Mouse (Mus musculus) intestine, embryonic 16.5 days (tissue): Measurements from ENCODE around the gene Cblc. TPM values are rescaled to one million over a fixed set of nuclear protein-coding genes. Genes with fewer than 3 reads are reported as not detected.

ENCODE experiments used
- ATAC-seq: fragments of 200-750 bp; cut with Nextera tagmentation; 2 replicates; pipeline ENCODE4 v1.8.0; 2017; ENCODE audit warnings: moderate TSS enrichment, moderate library complexity
- H3K27ac ChIP-seq: fragments of 300-500 bp; sonication (generic); 2 replicates; pipeline ENCODE4 v1.5.1; 2014; ENCODE audit warnings: mild to moderate bottlenecking, low read length
- H3K27me3 ChIP-seq: fragments of 300-500 bp; sonication (generic); replicated peaks from 2 replicates; pipeline ENCODE4 v1.6.1; 2014; ENCODE audit warnings: low read length, control low read depth, mixed read lengths; ENCODE audit not compliant: control insufficient read depth, insufficient read depth
- H3K36me3 ChIP-seq: fragments of 300-500 bp; sonication (generic); 2 replicates; pipeline ENCODE4 v1.6.1; 2014; ENCODE audit warnings: low read length, control low read depth; ENCODE audit not compliant: control insufficient read depth, insufficient read depth
- H3K4me1 ChIP-seq: fragments of 300-500 bp; sonication (generic); 2 replicates; pipeline ENCODE4 v1.6.1; 2014; ENCODE audit warnings: low read length, control low read depth, mixed read lengths; ENCODE audit not compliant: control insufficient read depth, insufficient read depth
- H3K4me2 ChIP-seq: fragments of 300-500 bp; sonication (generic); 2 replicates; pipeline ENCODE4 v1.6.1; 2014; ENCODE audit warnings: low read depth, low read length, control low read depth
- H3K4me3 ChIP-seq: fragments of 300-500 bp; sonication (generic); 2 replicates; pipeline ENCODE4 v1.5.1; 2014; ENCODE audit warnings: mild to moderate bottlenecking, low read length
- H3K9ac ChIP-seq: fragments of 300-500 bp; sonication (generic); 2 replicates; pipeline ENCODE4 v1.6.1; 2014; ENCODE audit warnings: low read depth, low read length
- H3K9me3 ChIP-seq: fragments of 300-500 bp; sonication (generic); 2 replicates; pipeline ENCODE4 v1.6.1; 2016; ENCODE audit warnings: low read length, control low read depth; ENCODE audit not compliant: control insufficient read depth
- WGBS: fragments of 180-500 bp; shearing (Covaris S2); extraction: QIAGEN DNeasy Blood & Tissue Kit; methylation state at CpG from one replicate; pipeline ENCODE4 v1.1.7; 2014; 5-methylcytosine and 5-hydroxymethylcytosine counted together
- polyA plus RNA-seq: library from polyadenylated mRNA; unstranded; fragments of >200 nt; fragmentation: Nextera tagmentation; extraction: Ambion mirVana; gene quantifications from 2 replicates; pipeline ENCODE4 v1.2.1, GENCODE M21; 2015

The Cblc gene
- polyA plus RNA-seq, 1 experiment from 2014 or later: 32.6 TPM

DNA sequence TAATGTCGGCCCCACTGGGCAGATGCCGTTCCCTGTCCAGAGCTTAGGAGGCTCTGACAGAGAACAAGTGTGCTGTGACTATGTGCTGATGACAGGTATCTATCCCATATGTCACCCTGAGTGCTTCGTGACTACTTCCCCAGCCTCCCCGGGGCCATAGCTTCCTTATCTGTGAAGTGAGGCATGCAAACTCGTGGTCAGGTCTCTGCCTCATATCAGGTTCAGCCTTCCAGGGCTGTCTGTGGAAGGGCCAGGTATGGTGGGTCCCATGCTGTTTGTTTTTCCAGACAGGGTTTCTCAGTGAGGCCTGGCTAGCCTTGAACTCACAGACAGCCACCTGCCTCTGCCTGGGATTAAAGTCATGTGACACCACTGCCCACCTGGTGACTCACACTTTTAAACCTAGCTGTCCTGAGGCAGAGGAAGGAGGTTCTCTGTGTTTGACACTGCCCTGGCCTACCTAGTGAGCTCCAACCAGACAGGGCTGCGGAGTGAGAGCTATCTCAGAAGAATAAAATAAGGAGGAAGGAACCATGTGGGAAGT lies 17.0 kb upstream of the Cblc start:
- peaks cover 29% of the 10 kb centered on the region for H3K4me1 ChIP-seq

DNA sequence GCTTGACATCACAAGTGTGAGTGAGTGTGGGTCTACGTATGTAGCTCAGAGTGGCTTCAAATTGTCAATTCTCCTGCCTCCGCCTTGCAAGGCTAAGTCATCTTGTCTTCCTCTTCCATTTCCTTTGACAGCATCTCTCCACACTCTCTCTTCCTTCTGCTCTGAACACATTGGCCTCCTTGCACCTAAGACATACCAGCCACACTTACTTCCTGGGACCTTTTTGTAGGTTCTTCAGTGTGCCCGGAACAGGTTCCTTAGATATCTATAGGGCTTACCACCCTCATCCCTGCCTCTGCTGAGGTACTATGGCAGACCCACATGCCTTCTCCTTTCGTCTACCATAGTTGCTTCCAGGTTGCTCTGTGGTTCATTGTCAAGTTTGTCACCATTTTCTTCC lies 16.6 kb upstream of the Cblc start:
- H3K9me3 ChIP-seq: no peaks in the 10 kb centered on the region
- 92% methylated on average over 4 of the region's 4 CpGs for WGBS
- H3K4me3 ChIP-seq: no peak overlapping the region
- ATAC-seq: no peak
- H3K9ac ChIP-seq: no peak overlapping the region
- no peak overlapping the region for H3K4me2 ChIP-seq
- H3K27ac ChIP-seq: no peak overlapping the region
- H3K36me3 ChIP-seq: no peaks in the 10 kb centered on the region
- H3K27me3 ChIP-seq: peaks cover 3% of the 10 kb centered on the region; the same call in 1 of the 2 replicates
- peaks cover 27% of the 10 kb centered on the region for H3K4me1 ChIP-seq

More for the DNA sequence above, 17.0 kb upstream of the Cblc start:
- WGBS: 84% methylated on average over 6 of the region's 6 CpGs
- Histone ChIP-seq H3K27me3 (peaks cover 2% of the 10 kb centered on the region; the same call in 1 of the 2 replicates), H3K36me3 (no peaks in the 10 kb centered on the region), H3K4me3 (no peak overlapping the region), H3K4me2 (no peak overlapping the region), H3K9ac (no peak overlapping the region), H3K9me3 (no peaks in the 10 kb centered on the region), H3K27ac (no peak overlapping the region)
- ATAC-seq: no peak

- Histone ChIP-seq H3K36me3 (no peaks in the 10 kb centered on the region), H3K9ac (peak overlapping the region; percentile 12; the same call in 1 of the 2 replicates), H3K9me3 (no peaks in the 10 kb centered on the region), H3K27ac (no peak overlapping the region), H3K4me2 (no peak overlapping the region), H3K27me3 (peaks cover 3% of the 10 kb centered on the region; the same call in 1 of the 2 replicates), H3K4me3 (no peak overlapping the region), H3K4me1 (peaks cover 9% of the 10 kb centered on the region)
- ATAC-seq: peak; percentile 41
- 16% methylated on average over 22 of the region's 22 CpGs for WGBS
These were observed 14.5 kb upstream of the Cblc start for GRCm38 (mm10) chr7:19811114-19811513.

DNA sequence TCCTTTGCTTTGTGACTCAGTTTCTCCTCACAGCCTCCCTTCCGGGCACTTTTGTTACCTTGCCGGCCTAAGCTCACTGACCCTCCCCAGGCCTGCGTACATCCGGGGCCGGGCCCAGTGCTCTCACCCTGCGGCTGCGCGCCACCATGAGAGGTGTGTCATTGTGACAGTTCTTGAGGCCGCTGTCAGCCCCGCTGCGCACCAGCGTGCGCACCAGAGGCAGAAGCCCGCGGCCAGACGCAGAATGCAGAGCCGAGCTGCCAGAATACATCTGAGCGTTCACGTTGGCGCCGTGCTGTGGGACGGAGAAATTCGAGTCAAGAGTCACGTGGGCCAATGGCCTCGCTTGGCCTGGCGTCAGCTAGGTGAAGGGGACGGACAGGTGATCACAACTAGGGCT lies 12.8 kb upstream of the Cblc start:
- H3K27me3 ChIP-seq: peaks cover 3% of the 10 kb centered on the region; the same call in 1 of the 2 replicates
- WGBS: 23% methylated on average over 27 of the region's 27 CpGs
- 0 out of 2 replicates have a peak, but pooled peaks cover 3% of the 10 kb centered on the region for H3K36me3 ChIP-seq
- no peak overlapping the region for H3K4me2 ChIP-seq
- no peak overlapping the region for H3K4me3 ChIP-seq
- H3K4me1 ChIP-seq: 0 out of 2 replicates have a peak, but pooled peaks cover 3% of the 10 kb centered on the region
- no peak for ATAC-seq
- H3K9ac ChIP-seq: no peak overlapping the region
- 0 out of 2 replicates have a peak, but pooled peaks cover 3% of the 10 kb centered on the region for H3K9me3 ChIP-seq
- H3K27ac ChIP-seq: no peak overlapping the region

DNA sequence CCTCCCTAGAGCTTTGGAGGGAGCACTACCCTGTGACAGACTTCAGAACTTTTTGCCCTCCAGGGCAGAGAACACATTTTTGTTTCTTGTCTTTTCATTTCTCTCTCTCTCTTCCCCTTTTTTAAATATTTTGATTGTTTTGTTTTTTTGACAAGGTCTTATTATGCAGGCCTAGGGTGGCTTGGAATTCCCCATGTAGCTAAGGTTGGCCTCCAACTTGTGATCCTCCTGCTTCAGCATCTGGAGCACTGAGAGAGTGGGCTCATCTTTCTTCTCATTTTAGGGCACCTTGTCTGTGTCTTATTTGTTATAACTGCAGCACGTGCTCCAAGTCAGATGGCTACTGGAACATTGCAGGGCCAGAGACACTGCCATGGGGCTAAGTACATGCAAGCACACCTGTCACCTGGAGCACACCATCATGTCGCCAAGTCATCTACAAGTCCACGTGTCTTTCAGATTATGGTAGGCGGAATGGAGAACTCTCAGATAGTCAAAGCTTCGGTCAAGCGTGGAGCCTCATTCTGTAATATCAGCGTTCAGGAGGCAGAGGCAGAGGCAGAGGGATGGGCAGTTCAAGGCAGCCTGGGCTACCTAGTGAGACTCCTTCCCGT lies 9.9 kb upstream of the Cblc start:
- Histone ChIP-seq H3K9me3 (0 out of 2 replicates have a peak, but pooled peaks cover 3% of the 10 kb centered on the region), H3K4me3 (no peak overlapping the region), H3K36me3 (0 out of 2 replicates have a peak, but pooled peaks cover 3% of the 10 kb centered on the region), H3K4me1 (0 out of 2 replicates have a peak, but pooled peaks cover 3% of the 10 kb centered on the region), H3K4me2 (no peak overlapping the region), H3K27ac (no peak overlapping the region), H3K9ac (no peak overlapping the region), H3K27me3 (0 out of 2 replicates have a peak, but pooled peaks cover 3% of the 10 kb centered on the region)
- 86% methylated on average over 8 of the region's 8 CpGs for WGBS
- no peak for ATAC-seq

DNA sequence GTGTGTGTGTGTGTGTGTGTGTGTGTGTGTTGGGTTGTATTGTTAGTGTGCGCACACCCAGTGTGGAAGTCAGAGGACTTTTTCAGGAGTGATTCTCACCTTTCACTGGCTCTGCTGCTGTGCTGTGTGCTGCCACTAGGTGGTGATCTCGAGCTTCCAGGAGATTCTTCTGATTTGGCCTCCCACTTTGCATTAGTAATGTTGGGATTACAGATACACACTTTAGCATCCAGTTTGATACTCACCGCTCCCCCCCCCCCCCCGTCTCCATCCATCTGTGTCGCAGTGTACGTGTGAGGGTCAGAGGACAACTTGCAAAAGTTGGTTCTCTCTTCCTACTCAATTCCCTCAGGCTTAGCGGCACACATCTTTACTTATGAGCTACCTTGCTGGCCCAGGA lies 6.4 kb upstream of the Cblc start:
- Histone ChIP-seq H3K36me3 (0 out of 2 replicates have a peak, but pooled peaks cover 3% of the 10 kb centered on the region), H3K9ac (no peak overlapping the region), H3K9me3 (0 out of 2 replicates have a peak, but pooled peaks cover 3% of the 10 kb centered on the region), H3K27me3 (no peaks in the 10 kb centered on the region), H3K27ac (no peak overlapping the region), H3K4me1 (no peaks in the 10 kb centered on the region), H3K4me2 (no peak overlapping the region), H3K4me3 (no peak overlapping the region)
- ATAC-seq: no peak
- WGBS: 21% methylated on average over 7 of the region's 7 CpGs

DNA sequence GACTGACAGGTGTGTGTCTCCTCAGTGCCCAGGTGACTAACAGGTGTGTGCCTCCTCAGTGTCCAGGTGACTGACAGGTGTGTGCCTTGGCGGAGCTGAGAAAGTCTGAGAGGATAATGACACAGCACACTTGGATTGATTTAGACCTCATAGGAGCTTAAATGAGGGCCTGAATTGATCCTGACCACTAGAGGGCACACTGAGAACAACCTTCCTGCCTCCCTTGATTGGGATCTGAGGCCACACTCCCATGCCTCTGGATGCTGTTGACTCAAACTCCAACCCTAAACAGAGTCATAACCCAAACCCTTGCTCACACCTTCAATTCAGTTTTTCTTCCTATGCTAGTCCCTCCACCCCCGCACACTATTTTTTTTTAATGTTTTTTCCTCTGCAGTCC lies 4.2 kb upstream of the Cblc start:
- Histone ChIP-seq H3K4me1 (no peaks in the 10 kb centered on the region), H3K4me3 (no peak overlapping the region), H3K4me2 (no peak overlapping the region), H3K36me3 (0 out of 2 replicates have a peak, but pooled peaks cover 3% of the 10 kb centered on the region), H3K27me3 (peaks cover 7% of the 10 kb centered on the region; the same call in 1 of the 2 replicates), H3K27ac (no peak overlapping the region), H3K9ac (no peak overlapping the region), H3K9me3 (0 out of 2 replicates have a peak, but pooled peaks cover 3% of the 10 kb centered on the region)
- WGBS: 28% methylated on average over 2 of the region's 2 CpGs
- no peak for ATAC-seq

GRCm38 (mm10) chr7:19796254-19796653 lies 355 bp downstream of the Cblc start:
- no peaks in the 10 kb centered on the region for H3K9me3 ChIP-seq
- H3K4me1 ChIP-seq: peaks cover 7% of the 10 kb centered on the region; the same call in 1 of the 2 replicates
- peak overlapping the region; percentile 80 for H3K9ac ChIP-seq
- peak; percentile 17 for ATAC-seq
- H3K36me3 ChIP-seq: no peaks in the 10 kb centered on the region
- H3K4me3 ChIP-seq: peak overlapping the region; percentile 55
- H3K27ac ChIP-seq: peak overlapping the region; percentile 77
- H3K27me3 ChIP-seq: peaks cover 9% of the 10 kb centered on the region; the same call in 1 of the 2 replicates
- 6% methylated on average over 18 of the region's 18 CpGs for WGBS
- peak overlapping the region; percentile 51 for H3K4me2 ChIP-seq

GRCm38 (mm10) chr7:19795236-19795635 lies 1.4 kb downstream of the Cblc start:
- Histone ChIP-seq H3K4me3 (no peak overlapping the region), H3K27ac (no peak overlapping the region), H3K27me3 (peaks cover 9% of the 10 kb centered on the region; the same call in 1 of the 2 replicates), H3K4me2 (no peak overlapping the region), H3K9me3 (no peaks in the 10 kb centered on the region), H3K9ac (no peak overlapping the region), H3K36me3 (no peaks in the 10 kb centered on the region), H3K4me1 (peaks cover 7% of the 10 kb centered on the region; the same call in 1 of the 2 replicates)
- ATAC-seq: no peak
- WGBS: 63% methylated on average over 2 of the region's 2 CpGs
